Mouse (Mus musculus) retina, embryonic 14.5 days (tissue): Measurements from ENCODE around the gene Pcyt1a.
"Not testable (repeated sequence)": the region's sequence is repeated elsewhere in the genome, so short reads cannot be mapped to it uniquely, and the experiment has no call there.

Experiments used
- DNase-seq: peaks from one replicate; pipeline ENCODE4 v3.0.0-alpha.2; 2015; ENCODE audit warnings: low spot score

The Pcyt1a gene

DNA sequence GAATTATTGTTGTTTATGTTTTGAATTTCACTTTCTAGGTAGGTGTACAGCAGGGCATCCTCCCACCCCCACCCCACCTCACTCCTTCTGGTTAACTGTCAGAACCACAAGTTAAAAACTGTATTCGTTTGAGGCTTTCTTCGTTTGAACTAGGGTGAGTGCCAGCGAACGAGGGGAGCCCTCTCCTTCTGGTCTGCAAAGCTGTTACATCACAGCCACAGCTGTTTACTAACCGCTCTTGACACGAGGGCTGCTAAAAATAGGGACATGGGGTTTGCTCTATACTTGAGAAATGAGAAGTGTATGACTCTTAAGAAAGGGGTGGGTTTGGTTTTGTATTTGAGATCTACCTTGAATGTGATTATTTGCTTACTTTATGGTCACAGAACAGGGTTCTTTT lies 3.3 kb downstream of the Pcyt1a start:
- DNase-seq = no peak

DNA sequence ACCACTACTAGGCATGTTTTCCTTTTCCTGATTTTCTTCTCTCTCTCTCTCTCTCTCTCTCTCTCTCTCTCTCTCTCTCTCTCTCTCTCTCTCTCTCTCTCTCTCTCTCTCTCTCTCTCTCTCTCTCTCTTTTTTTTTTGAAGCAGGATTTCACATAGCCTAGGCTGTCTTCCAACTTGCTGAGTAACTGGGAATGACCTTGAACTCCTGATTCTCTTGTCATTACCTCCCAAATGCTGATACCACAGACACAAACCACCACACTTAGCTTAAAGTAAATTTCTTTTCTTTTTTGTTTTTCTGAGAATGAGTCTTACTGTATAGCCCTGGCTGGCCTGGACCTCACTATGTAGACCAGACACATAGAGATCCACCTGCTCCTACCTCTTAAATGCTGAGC lies 4.0 kb downstream of the Pcyt1a start:
- DNase-seq = no peak

DNA sequence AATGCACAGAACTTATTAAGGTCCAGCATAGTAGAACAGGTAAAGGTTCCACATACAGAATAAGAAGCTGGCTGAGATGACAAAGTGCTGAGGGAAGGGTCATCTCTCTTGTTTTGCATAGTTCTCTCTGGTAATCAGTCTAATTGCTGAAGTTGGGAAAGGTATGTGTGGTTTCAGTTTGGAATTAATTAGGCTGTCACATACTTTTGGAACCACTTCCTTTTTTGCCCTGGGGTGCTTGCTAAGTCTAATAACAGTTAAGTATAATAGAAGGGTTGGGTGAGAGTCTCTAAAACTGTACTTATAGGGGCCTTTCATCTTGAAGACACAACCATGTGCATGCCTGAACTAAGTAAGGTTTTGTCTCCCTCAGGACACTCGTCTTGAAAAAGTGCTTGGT lies 5.9 kb downstream of the Pcyt1a start:
- no peak for DNase-seq

DNA sequence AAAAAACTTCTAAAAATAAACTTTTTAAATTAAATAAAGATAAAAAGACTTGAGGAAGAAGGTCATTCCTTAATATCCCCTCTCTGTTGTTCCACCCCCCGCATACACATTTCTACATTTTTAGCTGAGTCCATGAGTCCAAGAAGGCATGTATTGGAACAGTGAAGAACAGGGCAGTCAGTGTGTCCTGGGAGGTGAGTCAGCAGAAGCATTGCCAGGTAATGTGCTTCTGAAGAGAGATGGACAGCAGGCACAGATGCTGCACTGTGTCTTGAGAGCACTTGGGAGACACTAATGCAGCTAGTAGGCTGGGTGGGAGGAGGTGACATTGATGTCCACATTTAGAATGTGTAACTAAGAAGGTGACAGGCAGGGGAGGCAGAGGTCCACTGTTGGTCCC lies 6.5 kb downstream of the Pcyt1a start:
- DNase-seq = no peak

DNA sequence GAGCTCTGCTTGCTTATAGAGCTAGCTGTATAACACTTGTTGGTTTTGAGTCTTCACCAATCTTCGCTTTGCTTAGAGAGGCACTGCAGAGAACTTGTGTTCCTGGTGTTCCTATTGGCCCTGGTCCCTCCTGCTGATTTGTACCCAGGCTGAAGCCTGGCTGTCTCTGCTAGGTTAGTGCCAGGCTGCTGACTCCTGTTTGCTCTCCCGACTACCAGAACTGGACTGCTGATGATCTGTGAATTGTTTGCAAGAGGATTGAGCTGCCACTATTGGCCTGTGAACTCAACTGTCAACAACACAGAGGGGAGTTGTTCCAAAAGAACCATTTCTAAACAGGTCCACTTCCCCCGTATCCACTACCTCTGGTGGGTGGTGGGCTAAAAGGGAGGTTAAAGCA lies 10.7 kb downstream of the Pcyt1a start:
- DNase-seq = no peak

DNA sequence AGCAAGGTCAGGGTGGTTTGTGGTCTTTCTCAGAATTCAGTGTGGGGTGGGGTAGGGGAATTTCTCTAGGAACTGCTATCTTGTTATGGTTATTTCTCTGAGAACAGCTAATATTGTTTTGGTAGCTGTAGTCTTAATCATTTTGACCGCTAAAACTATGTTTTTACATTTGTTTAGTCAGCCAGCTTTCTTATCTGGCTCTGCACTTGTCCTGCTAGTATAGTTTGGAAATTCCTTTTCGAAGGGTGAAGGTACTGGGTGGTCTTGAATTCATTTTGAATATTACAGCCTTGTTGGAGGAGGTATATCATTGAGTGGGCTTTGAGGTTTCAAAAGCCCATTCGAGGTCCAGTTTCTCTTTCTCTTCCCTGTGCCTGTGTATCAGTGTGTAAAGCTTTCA lies 13.9 kb downstream of the Pcyt1a start:
- DNase-seq = not testable (repeated sequence)

DNA sequence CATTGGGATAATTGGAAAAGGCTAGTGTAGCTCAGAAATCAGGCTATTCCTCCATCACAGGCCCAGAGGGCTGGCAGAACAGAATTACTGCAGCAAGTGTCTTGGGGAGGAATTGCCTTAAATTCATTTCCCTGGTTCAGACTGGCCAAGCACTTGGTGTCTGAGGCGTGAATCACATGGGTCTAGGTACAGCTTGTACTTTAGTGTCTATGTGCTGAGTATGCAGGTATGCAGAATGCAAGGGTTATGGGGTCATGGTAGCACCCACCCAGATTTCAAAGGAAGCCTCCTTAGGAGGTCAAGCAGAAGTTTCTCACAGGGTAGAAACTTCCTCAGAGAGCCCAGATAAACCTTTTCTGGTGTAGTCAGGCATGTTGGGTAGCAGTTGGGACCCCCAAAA lies 14.8 kb downstream of the Pcyt1a start:
- DNase-seq = no peak

DNA sequence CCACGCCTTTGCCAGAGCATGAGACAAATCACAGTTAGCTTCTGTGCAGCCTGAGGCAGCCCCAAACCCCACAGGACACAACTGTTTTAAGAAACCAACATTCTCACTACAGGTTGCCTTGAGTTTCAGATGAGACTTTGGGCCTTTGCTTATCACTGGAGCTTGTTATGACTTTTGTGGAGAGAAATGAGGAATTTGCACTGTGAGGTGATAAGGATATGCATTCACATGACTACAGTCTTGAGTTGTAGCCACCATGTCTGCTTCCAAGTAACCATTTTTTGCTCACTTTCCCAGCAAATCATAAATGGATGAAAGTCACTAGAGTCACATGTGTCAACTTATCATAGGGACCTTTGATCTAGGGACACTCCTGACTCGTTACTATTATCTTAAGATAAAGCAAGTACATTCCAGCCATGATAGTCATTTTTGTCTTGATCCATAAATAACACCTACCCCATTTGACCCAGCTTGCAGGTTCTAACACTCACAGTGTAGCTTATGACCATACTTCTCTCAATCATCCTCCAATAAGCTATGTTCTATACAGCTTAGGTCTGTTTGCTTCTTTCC lies 15.9 kb downstream of the Pcyt1a start:
- no peak for DNase-seq

DNA sequence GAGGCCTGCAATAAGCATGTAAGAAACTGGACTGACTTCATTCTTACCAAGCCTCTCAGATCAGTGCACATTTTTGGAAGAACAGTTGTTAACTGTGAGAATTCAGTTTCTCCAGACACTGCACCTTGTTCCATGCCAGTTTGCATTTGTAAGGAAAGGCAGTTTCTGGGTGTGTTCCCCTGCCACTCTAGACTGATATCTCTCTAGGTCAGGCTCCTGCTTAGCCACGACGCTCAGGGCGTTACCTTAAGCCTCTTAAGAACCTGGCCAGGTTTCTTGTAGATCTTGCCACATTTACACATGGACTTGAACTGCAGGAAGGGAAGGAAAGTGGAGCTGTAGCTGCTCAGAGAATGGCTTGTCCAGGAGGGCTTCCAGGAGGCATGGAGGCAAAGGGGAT lies 18.9 kb downstream of the Pcyt1a start:
- DNase-seq = no peak

DNA sequence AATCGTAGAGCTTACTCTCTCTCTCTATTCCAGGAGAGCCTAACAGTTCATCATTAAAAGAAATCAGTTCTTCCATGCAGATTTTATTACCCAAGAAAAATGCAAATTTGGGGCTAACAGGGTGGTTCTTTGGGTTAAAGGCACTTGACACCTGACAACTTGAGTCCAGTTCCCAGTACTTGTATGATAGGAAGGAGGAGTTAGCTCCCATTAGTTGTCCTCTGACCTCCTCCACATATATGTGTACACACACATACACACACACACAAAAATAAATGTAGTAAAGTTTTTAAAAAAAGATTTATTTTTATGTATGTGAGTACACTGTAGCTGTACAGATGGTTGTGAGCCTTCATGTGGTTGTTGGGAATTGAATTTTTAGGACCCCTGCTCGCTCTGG lies 19.4 kb downstream of the Pcyt1a start:
- no peak for DNase-seq

DNA sequence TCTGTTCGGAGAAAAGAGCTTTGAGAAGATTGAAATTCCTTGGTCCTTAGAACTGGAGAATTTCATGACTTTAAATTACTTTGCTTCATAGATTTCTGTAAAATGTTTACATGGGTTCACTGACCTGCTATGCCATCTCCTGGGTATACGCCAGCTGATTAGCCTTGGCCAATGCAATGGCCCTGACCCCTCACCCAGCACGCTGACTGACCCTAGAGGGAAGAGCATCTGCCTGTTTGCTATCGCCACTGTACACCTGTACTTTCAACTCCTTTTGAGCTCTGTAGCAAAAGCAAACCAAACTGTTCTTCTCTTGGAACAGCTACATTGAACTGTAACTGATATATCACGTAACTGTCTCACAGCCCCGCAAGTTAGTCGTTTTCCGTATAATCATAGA lies 22.4 kb downstream of the Pcyt1a start:
- DNase-seq = no peak

DNA sequence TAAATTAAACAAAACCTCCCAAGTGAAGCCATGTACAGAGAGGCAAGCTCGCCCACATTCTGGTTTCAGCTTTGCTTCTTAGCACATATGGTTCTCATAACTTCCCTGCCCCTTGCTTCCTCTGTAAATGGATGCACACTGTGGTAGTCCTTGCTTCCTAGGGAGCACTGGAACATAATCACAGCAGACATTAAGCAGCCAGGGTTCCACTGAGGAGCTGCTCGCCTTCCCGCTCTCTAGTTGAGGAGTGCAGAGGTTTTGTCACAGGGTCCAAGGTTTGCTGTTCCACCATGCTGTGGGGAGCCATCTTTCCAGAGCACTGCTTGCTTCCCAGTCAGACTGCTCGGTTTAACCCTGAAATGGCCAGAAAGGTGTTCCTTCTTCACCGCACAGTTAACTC lies 23.9 kb downstream of the Pcyt1a start:
- DNase-seq = no peak

DNA sequence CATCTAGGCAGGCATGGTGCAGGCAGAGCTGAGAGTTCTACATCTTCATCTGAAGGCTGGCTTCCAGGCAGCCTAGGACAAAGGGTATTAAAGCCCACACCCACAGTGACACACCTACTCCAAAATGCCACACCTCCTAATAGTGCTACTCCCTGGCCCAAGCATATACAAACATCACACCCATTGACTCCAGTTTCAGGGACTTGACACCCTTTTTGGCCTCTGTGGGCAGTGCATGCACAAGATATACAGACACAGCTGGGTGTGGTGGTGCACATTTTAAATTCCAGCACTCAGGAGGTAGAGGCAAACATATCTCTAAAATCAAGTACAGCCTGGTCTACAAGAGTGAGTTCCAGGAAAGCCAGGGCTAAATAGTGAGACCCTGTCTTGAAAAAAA lies 25.4 kb downstream of the Pcyt1a start:
- no peak for DNase-seq

DNA sequence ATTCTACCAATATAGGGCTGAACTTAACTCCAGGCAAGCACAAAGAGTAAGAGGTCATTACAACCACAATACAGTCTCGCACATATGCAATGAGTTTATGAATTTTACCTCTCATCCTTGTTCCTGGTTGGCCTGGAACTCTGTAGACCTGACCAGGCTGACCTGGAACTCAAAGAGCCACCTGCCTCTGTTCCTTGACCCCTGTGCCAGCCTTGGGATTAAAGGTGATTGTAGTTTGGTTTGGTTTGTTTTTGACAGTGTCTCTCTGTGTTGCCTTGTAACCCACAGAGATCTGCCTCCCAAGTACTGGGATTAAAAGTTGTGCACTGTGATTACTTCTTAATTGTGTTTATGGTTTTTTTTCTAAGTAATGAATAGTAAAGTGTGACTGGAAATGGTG lies 26.0 kb downstream of the Pcyt1a start:
- no peak for DNase-seq

DNA sequence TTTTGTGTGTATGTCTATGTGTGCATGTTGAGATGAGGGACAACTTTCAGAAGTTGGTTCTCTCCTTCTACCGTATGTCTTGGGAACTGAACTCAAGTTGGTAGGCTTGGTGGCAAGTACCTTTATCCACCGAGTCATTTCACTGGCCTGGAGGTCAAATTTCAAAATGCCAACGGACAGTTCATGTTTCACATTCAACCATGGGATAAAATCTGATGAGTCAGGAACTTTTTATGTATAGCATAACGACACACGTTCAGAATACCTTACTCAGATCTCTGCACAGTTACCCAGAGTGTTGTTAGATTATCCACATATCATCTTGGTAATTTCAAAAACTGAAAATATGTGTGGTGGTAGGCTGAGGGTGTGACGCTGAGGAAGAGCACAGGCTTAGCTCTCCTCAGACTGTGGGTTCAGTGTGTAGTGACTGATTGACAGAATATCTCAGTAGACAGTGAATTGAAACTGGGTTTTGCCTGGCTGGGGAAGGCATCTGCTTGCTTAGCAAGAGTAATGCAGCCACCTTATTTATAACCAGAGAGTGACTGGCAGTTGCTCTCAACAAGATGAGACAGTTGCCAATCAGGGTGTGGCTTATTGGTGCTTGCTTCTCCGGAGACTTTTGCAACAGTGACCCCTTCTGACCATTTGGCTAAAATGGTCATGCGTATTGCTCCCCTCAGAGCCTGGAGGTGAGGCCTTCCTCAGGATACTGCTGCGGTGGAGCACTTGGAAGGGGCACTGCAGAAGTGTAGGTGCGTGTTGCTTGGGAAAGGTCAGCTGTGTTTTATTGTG lies 27.1 kb downstream of the Pcyt1a start:
- peak; percentile 71 for DNase-seq

DNA sequence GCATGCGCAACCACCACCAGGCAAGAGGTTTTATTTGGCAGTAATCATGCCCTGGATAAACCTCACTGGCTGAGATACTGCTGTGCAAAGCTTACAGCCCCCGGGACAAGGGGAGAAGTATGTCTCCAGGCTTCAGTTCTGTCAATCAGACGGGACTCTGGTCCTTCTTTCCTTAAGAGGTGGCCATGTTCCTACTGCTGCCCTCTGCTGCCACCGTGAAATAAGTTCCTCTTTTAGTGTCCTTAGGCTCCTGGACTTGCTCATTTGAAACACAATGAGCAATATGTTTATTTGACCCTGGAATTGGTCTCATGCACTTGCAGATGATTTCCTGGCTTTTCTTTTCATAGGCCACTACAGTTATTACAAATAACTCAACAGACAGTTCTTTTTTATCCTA lies 29.8 kb downstream of the Pcyt1a start:
- no peak for DNase-seq

DNA sequence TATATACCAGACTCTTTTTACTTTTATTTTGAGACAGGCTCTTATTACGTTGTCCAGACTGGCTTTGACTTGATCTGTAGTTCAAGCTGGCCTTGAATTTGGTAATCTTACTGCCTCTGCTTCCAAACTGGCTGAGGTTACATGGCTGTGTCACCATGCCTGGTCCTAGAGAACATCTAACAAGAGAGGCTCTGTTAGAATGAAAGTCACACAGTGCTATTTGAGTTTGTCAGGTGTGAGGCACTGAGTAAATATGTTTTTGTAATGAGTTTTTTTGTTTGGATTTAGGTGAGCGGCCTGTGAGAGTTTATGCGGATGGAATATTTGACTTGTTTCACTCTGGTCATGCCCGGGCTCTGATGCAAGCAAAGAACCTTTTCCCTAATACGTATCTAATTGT lies 31.0 kb downstream of the Pcyt1a start:
- no peak for DNase-seq

DNA sequence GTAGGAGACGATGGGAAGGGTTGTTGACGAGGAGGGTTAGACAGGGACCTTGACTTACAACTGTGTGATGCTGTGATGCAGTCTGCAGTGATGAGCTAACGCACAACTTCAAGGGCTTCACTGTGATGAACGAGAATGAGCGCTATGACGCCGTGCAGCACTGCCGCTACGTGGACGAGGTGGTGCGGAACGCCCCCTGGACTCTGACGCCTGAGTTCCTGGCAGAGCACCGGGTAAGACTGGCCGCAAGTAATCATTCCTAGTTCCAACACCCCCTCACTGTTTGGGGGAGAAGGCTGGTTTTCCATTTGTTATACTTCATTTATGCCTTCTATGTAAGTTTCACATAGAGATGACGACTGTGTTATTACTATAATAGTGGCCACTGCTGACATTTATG lies 32.2 kb downstream of the Pcyt1a start:
- no peak for DNase-seq

DNA sequence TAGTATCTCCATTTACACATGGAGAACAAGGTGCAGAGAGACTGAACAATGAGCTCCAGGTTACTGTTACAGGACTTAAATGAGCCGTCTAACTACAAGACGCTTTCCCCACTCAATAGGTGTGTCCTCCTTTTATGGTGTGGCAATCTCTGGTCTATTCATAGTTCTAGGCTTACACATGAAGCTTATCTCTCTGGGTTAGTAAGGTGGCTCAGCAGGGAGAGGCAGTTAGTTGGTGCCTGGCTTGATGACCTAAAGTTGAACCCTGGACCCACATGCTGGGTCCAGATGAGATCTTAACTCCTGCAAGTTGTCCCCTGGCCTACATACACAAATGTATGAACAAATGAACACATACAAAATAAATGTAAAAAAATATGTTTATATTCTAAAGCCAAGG lies 32.7 kb downstream of the Pcyt1a start:
- no peak for DNase-seq

DNA sequence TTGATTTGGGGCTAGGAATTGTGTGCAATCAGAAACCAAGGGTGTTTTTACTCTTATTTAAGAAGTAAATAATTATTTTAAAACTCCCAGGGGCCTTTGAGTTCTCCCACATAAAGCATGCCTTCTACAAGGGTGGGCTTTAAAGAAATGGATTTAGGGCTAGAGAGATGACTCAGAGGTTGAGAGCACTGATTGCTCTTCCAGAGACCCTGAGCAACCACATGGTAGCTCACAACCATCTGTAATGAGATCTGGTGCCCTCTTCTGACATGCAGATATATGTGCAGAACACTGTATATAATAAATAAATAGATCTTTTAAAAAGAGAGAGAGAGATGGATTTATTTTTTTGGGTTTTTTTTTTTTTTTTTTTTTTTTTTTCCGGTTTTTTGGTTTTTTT lies 34.2 kb downstream of the Pcyt1a start:
- no peak for DNase-seq

DNA sequence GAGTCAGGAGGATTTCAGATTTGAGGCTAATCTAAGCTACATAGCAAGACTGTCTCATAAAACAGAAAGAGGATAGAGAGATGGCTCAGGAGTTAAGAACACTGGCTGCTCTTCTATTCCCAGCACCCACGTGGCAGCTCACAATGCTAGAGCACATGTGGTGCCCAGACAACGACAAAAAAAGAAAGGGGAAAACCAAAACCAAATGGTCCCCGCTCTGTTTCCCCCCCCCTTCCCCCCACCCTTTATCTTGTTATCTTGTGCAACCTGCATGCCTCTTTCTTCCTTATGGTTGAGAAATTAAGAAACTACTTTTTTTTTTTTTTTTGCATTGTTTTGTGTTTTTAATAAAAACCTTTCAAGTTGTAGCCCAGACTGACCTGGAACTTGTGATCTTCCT lies 37.8 kb downstream of the Pcyt1a start:
- DNase-seq = no peak

DNA sequence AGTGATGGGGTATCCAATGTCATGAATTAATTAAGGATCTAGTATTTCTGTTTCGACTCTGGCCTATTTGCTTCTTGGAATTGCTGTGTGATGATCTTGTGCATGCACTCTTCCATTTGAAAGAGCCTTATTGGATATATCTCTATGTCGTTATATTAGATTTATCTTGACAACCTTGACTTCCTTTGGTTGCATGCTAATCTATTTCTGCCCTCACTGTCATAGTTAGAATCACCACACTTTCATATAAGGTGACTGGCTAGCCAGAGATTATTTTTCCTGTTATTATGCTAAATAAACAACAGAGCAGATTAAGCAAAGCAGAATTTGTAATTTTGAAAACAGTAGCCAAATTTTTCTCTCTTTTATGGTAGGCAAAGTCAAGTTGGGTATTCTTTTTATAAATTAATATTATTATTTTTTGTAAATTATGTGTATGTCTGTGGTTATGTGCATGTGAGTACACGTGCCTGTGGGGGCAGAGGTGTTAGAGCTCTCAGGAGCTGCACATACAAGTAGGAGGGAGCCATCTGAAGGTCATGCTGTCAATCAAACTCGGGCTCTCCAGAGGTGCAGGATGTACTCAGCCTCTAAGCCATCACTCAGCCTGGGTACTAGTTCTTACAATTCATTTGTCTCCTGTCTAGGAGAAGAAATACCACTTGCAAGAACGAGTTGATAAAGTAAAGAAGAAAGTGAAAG lies 38.8 kb downstream of the Pcyt1a start:
- DNase-seq = no peak

DNA sequence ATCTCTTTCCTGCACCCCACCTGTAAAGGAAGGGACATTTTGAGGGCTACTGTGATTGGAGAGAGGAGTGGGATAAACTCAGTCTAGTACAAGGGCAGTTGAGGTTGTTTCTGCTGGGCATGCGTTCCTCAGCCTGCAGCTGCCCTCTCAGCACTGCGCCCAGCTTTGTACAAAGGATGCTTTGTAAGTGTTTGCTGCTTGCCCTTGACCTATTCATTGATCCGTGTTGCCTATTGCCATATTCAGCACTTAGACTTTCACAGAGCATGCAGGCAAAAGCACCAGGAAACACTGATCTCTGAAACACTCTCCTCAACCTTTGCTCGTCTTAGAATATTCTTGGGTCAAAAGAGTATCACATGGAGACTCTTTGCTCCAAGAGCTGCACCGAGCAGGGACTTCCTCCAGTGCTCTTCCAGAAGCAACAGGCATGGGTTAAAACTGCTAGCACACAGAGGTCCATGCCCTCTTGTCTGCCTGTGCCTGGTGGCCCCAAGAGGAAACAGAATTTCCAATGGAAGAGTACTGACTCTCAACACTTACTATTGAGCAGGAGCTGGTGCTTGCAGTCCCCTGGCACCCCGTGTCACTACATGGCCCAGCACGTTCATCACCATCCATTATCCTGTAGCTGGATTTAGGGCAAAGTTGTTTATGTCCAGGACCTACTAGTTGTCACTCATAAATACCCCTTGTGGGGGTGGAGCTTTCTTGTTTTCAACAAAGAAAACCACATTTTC lies 41.7 kb downstream of the Pcyt1a start:
- no peak for DNase-seq
